Mouse (Mus musculus): ENCODE results near the gene Aipl1. TPM values are rescaled to one million over a fixed set of nuclear protein-coding genes. Genes with fewer than 3 reads are reported as not detected.

The Aipl1 gene
- total and polyA plus RNA-seq, 3 experiments = 0.39 to 0.58 TPM; not detected in 1

DNA sequence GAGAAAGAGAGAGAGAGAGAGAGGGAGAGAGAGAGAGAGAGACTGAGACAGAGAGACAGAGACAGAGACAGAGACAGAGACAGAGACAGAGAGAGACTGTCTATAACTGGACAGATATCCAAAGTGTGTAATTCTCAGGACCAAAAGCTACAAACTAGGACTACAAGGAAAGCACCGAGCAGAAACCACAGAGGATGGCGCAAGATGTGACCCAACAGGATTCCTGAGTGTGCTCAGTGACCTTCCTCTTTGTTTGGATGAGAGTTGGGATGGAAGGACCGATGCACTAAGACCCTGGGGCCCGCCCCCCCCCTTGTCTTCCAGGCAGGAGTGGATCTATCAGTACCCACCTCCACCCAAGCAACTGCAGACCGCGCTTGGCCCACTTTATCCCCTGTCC lies 31.8 kb downstream of the Aipl1 start:
- H3K27me3 ChIP-seq (ENCODE audit: control insufficient read depth in 1 of 2, insufficient read depth in 2 of 2, low read length in 2 of 2) = no peaks in the 10 kb centered on the region

DNA sequence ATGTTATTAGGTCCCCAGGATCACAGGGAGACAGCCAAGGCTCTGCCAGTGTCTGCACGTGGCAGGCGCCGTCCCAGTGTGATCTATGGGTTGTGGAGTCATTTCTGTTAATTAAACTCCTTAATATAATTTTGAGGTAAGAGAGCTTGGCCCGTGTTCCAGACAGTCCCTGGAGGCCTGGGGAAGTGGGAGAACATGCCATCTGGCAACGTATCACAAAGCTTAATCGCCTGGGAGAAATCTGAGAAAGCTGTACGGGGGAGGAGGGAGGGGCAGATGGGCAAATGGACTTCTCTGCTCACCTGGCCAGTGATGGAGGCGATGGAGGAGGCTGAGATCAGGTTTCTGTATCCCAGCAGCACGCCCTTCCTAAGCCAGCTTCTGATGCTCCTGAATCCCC lies 34.1 kb downstream of the Aipl1 start:
- no peaks in the 10 kb centered on the region for H3K9me3 ChIP-seq (replicated peaks; ENCODE audit: insufficient read depth, low read length)
- H3K27me3 ChIP-seq (ENCODE audit: control insufficient read depth in 1 of 2, insufficient read depth in 2 of 2, low read length in 2 of 2) = no peaks in the 10 kb centered on the region; a peak in 1 of 4 replicates

More for the DNA sequence above, 31.8 kb downstream of the Aipl1 start:
- H3K4me3 ChIP-seq (ENCODE audit: control insufficient read depth in 1 of 2, insufficient read depth in 1 of 2, low read depth in 2 of 2, low read length in 2 of 2) = no peak overlapping the region
- H3K9me3 ChIP-seq (replicated peaks; ENCODE audit: insufficient read depth, low read length) = no peaks in the 10 kb centered on the region
- H3K9ac ChIP-seq (ENCODE audit: control insufficient read depth, low read depth, low read length, poor library complexity, severe bottlenecking) = no peak overlapping the region
- no peak for DNase-seq (ENCODE audit: low read depth, low spot score)
- TF ChIP-seq ZNF384 (IDR thresholded peaks at IDR 0.05; ENCODE audit: low read depth, low read length) (no peak), MYB (IDR thresholded peaks at IDR 0.05; ENCODE audit: low read depth, low read length) (no peak), GATA1 (IDR thresholded peaks at IDR 0.05; ENCODE audit: low read depth, low read length) (no peak), MAFK (IDR thresholded peaks at IDR 0.05; ENCODE audit: borderline replicate concordance, low read depth, low read length) (no peak), BHLHE40 (IDR thresholded peaks at IDR 0.05; ENCODE audit: borderline replicate concordance, low read depth, low read length) (no peak), CTCF (IDR thresholded peaks at IDR 0.05 in 2 of 3, conservative IDR thresholded peaks at IDR 0.05 in 1 of 3; ENCODE audit: control insufficient read depth in 1 of 3, insufficient read depth in 1 of 3, low read depth in 2 of 3, low read length in 3 of 3, poor library complexity in 1 of 3, severe bottlenecking in 1 of 3) (no peak), ZMIZ1 (IDR thresholded peaks at IDR 0.05; ENCODE audit: low read depth, low read length) (no peak)
- no peaks in the 10 kb centered on the region for H3K79me2 ChIP-seq (ENCODE audit: control insufficient read depth, insufficient read depth, low read length, poor library complexity)
- no peak overlapping the region for H3K27ac ChIP-seq (ENCODE audit: control insufficient read depth, low read depth, low read length)
- no peaks in the 10 kb centered on the region for H3K4me1 ChIP-seq (ENCODE audit: control insufficient read depth in 1 of 2, insufficient read depth in 2 of 2, low read length in 2 of 2)
- H3K36me3 ChIP-seq (ENCODE audit: control insufficient read depth in 1 of 2, insufficient read depth in 2 of 2, low read length in 2 of 2) = no peaks in the 10 kb centered on the region

DNA sequence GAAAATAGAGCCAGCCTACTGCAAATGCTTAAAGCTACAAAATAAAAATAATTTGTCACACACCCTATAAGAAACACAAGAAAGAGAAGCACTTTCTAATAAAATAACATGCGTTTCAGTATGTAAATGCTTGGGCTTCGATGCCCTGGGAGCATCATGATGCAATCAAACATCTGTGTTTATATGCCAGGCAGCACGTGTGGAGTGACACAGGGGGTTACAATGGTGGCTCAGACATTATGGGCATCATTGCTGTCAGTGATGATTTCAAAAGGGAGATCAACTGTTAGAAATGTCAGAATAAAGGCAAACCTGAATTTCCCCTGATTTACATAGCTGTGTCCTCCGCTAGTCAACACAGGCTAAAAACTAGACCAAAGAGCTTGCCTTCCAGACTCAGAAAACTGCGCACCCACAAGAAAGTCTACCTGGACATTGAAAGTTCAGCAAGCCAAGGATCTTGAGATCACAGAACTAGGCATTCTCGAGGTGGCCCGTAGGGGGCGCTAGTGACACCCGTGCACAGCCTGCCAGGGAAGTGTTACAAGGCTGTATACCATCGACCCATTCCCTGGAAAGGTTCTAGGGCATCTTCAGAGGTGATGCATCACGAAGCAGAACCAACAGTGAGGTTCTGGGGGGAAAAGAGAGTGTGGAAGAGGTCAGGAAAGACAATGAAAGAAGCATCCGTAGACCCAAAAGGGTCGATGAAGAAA lies 35.0 kb downstream of the Aipl1 start:
- H3K4me3 ChIP-seq (ENCODE audit: control insufficient read depth in 1 of 2, insufficient read depth in 1 of 2, low read depth in 2 of 2, low read length in 2 of 2) = no peak overlapping the region
- H3K9me3 ChIP-seq (replicated peaks; ENCODE audit: insufficient read depth, low read length) = no peaks in the 10 kb centered on the region
- peak; percentile 39 for DNase-seq (ENCODE audit: low read depth, low spot score)

More for the DNA sequence above, 34.1 kb downstream of the Aipl1 start:
- Histone ChIP-seq H3K27ac (ENCODE audit: control insufficient read depth, low read depth, low read length) (no peak overlapping the region), H3K79me2 (ENCODE audit: control insufficient read depth, insufficient read depth, low read length, poor library complexity) (no peaks in the 10 kb centered on the region), H3K9ac (ENCODE audit: control insufficient read depth, low read depth, low read length, poor library complexity, severe bottlenecking) (no peak overlapping the region), H3K4me1 (ENCODE audit: control insufficient read depth in 1 of 2, insufficient read depth in 2 of 2, low read length in 2 of 2) (no peaks in the 10 kb centered on the region), H3K4me3 (ENCODE audit: control insufficient read depth in 1 of 2, insufficient read depth in 1 of 2, low read depth in 2 of 2, low read length in 2 of 2) (no peak overlapping the region), H3K36me3 (ENCODE audit: control insufficient read depth in 1 of 2, insufficient read depth in 2 of 2, low read length in 2 of 2) (no peaks in the 10 kb centered on the region)
- TF ChIP-seq ZC3H11A (IDR thresholded peaks at IDR 0.05; ENCODE audit: low read depth, low read length) (no peak), RCOR1 (IDR thresholded peaks at IDR 0.05; ENCODE audit: low read depth, low read length) (no peak), POLR2AphosphoS5 (IDR thresholded peaks at IDR 0.05; ENCODE audit: borderline replicate concordance, low read depth, low read length) (no peak), SMC3 (IDR thresholded peaks at IDR 0.05; ENCODE audit: low read depth, low read length) (no peak), EP300 (IDR thresholded peaks at IDR 0.05; ENCODE audit: low read depth in 1 of 2, low read length in 2 of 2) (no peak), HCFC1 (IDR thresholded peaks at IDR 0.05; ENCODE audit: low read depth, low read length) (no peak), POLR2AphosphoS2 (IDR thresholded peaks at IDR 0.05; ENCODE audit: low read length) (no peak), ZMIZ1 (IDR thresholded peaks at IDR 0.05; ENCODE audit: low read depth, low read length) (no peak), TCF12 (IDR thresholded peaks at IDR 0.05; ENCODE audit: low read depth, low read length) (no peak), MAFK (IDR thresholded peaks at IDR 0.05; ENCODE audit: borderline replicate concordance, low read depth, low read length) (no peak), TAL1 (IDR thresholded peaks at IDR 0.05; ENCODE audit: low read length) (no peak), E2F4 (IDR thresholded peaks at IDR 0.05; ENCODE audit: borderline replicate concordance, low read depth, low read length) (no peak), NELFE (IDR thresholded peaks at IDR 0.05; ENCODE audit: low read depth, low read length) (no peak), JUND (IDR thresholded peaks at IDR 0.05; ENCODE audit: low read depth, low read length) (no peak), USF2 (IDR thresholded peaks at IDR 0.05; ENCODE audit: borderline replicate concordance in 1 of 2, insufficient read depth in 1 of 2, low read depth in 1 of 2, low read length in 2 of 2) (no peak), UBTF (IDR thresholded peaks at IDR 0.05; ENCODE audit: borderline replicate concordance, insufficient read depth, low read depth, low read length) (no peak), MYC (IDR thresholded peaks at IDR 0.05; ENCODE audit: low read depth, low read length) (no peak)
- DNase-seq (ENCODE audit: low read depth, low spot score) = no peak

More for the DNA sequence above, 35.0 kb downstream of the Aipl1 start:
- H3K4me1 ChIP-seq (ENCODE audit: control insufficient read depth in 1 of 2, insufficient read depth in 2 of 2, low read length in 2 of 2) = no peaks in the 10 kb centered on the region
- TF ChIP-seq NRF1 (IDR thresholded peaks at IDR 0.05; ENCODE audit: insufficient read depth, low read depth, low read length, poor library complexity, severe bottlenecking) (no peak), MEF2A (IDR thresholded peaks at IDR 0.05; ENCODE audit: extremely low read depth, insufficient replicate concordance, low read depth, low read length, poor library complexity, severe bottlenecking) (no peak), E2F4 (IDR thresholded peaks at IDR 0.05; ENCODE audit: borderline replicate concordance, low read depth, low read length) (no peak), HCFC1 (IDR thresholded peaks at IDR 0.05; ENCODE audit: low read depth, low read length) (no peak), ZNF384 (IDR thresholded peaks at IDR 0.05; ENCODE audit: low read depth, low read length) (no peak), CTCF (IDR thresholded peaks at IDR 0.05 in 2 of 3, conservative IDR thresholded peaks at IDR 0.05 in 1 of 3; ENCODE audit: control insufficient read depth in 1 of 3, insufficient read depth in 1 of 3, low read depth in 2 of 3, low read length in 3 of 3, poor library complexity in 1 of 3, severe bottlenecking in 1 of 3) (peak; percentile 75 to 81 (median 75)), RAD21 (IDR thresholded peaks at IDR 0.05; ENCODE audit: low read depth, low read length) (peak; percentile 14), MAFK (IDR thresholded peaks at IDR 0.05; ENCODE audit: borderline replicate concordance, low read depth, low read length) (no peak), ZKSCAN1 (IDR thresholded peaks at IDR 0.05; ENCODE audit: low read depth, low read length) (no peak), ZMIZ1 (IDR thresholded peaks at IDR 0.05; ENCODE audit: low read depth, low read length) (no peak), SMC3 (IDR thresholded peaks at IDR 0.05; ENCODE audit: low read depth, low read length) (peak; percentile 57)
- no peak overlapping the region for H3K9ac ChIP-seq (ENCODE audit: control insufficient read depth, low read depth, low read length, poor library complexity, severe bottlenecking)
- H3K79me2 ChIP-seq (ENCODE audit: control insufficient read depth, insufficient read depth, low read length, poor library complexity) = no peaks in the 10 kb centered on the region
- no peaks in the 10 kb centered on the region; a peak in 2 of 4 replicates for H3K27me3 ChIP-seq (ENCODE audit: control insufficient read depth in 1 of 2, insufficient read depth in 2 of 2, low read length in 2 of 2)
- H3K36me3 ChIP-seq (ENCODE audit: control insufficient read depth in 1 of 2, insufficient read depth in 2 of 2, low read length in 2 of 2) = no peaks in the 10 kb centered on the region
- no peak overlapping the region for H3K27ac ChIP-seq (ENCODE audit: control insufficient read depth, low read depth, low read length)
